Mouse (Mus musculus) cerebellum, adult 2 months (tissue): Measurements from ENCODE around the gene Faap20.

Experiments
- CTCF ChIP-seq: fragments of 200-500 bp; IDR thresholded peaks from 2 replicates; pipeline ENCODE4 v1.5.1; 2011; ENCODE audit warnings: low read depth, mild to moderate bottlenecking, control low read depth, low read length, moderate library complexity, borderline replicate concordance; ENCODE audit not compliant: insufficient read depth
- POLR2A ChIP-seq: fragments of 200-500 bp; IDR thresholded peaks from 2 replicates; pipeline ENCODE4 v1.6.1; 2011; ENCODE audit warnings: low read length, control low read depth, borderline replicate concordance; ENCODE audit not compliant: insufficient read depth

DNA sequence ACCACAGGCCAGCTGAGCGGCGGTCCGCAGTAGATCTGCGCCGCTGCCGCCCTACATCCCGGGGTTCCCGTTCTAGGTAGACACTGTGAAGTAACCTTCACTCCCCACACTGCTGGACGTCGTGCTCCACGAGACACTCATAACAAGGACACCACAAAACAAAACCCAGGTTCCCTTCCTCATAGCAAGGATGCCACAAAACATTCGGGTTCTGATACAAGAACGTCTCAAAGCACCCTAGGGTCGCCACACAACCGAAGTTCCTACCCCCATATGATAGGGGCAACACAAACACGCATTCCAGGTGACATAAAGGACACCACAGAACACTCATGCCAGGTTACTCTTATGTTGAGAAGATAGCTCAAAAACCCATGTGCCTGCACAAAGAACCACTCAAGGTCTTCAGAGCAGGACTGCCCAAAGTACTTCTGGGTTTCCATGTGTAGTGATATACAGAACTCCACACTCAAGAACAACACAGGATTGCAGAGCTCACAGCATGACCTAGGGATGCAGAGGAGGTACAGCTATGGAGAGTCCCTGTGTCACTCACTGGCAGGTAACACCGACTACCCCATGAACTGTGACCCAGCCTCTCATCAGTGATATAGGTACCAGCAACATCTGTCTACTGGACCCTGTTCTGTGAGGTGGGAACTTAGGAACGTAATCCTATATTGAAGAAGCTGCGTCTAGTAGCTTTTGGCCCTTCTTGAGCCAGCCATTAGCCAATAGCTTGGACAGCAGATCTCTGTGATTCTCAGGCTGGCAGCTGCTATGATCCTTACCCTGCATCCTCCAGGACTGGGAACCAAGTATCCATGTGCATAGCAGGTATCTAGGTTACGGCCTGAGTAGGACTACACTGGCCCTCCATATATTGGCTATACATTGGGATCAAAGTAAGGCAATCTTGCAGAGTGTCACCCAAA, 25.7 kb upstream of the Faap20 start:
- TF ChIP-seq CTCF (no peak), POLR2A (no peak)
